Comparison of ENCODE assay signal across 11 mouse cellular contexts in genomic region chr9:41479854-41480749, GRCm38 (mm10).
DNase-seq lines count a peak whose midpoint lies in the region; ATAC-seq and TF ChIP-seq lines count a peak whose summit lies in the region.
"Had no signal": no experiment of that assay in that cellular context is flagged by ENCODE, and none has a peak within 500 bp of the region (broad histone marks: within the 10 kb centered on the region; RNA-seq: fewer than 3 reads in every experiment).

No protein-coding gene starts in this region.

- no peaks in the 10 kb centered on the region for H3K27me3 ChIP-seq in lung, embryonic 14.5 days (ENCODE audit: insufficient read depth, low read length)
- H3K27me3 ChIP-seq in midbrain, embryonic 13.5 days = no peaks in the 10 kb centered on the region
- no peaks in the 10 kb centered on the region for H3K27me3 ChIP-seq in midbrain, embryonic 14.5 days (ENCODE audit: control insufficient read depth, insufficient read depth, low read length)
- H3K27me3 ChIP-seq: forebrain, embryonic 15.5 days; intestine, embryonic 15.5 days; liver, embryonic 15.5 days had no signal

- peak; percentile 12 for DNase-seq in lung, embryonic 14.5 days
- DNase-seq in lung, postnatal 4 days = no peak
- DNase-seq in NIH3T3 (ENCODE audit: low read depth) = peak; percentile 94
- peak; percentile 42 for DNase-seq in adrenal gland, postnatal 25 days
- peak; percentile 19 to 33 for DNase-seq in kidney, postnatal 36 days
- no peak for DNase-seq in midbrain, embryonic 14.5 days
- DNase-seq in cerebellum, postnatal 25 days = no peak

- TF ChIP-seq CTCF in lung, embryonic 14.5 days (IDR thresholded peaks at IDR 0.05; ENCODE audit: low read depth) = no peak

- H3K9ac ChIP-seq in lung, embryonic 14.5 days = no peak overlapping the region
- H3K9ac ChIP-seq in midbrain, embryonic 13.5 days (replicated peaks) = no peak overlapping the region
- no peak overlapping the region for H3K9ac ChIP-seq in midbrain, embryonic 14.5 days (replicated peaks; ENCODE audit: low read length)
- H3K9ac ChIP-seq: forebrain, embryonic 15.5 days; intestine, embryonic 15.5 days; liver, embryonic 15.5 days had no signal

- no peaks in the 10 kb centered on the region for H3K9me3 ChIP-seq in lung, embryonic 14.5 days (ENCODE audit: low read depth, low read length)
- no peaks in the 10 kb centered on the region for H3K9me3 ChIP-seq in midbrain, embryonic 13.5 days
- H3K9me3 ChIP-seq in midbrain, embryonic 14.5 days (ENCODE audit: control insufficient read depth, low read length) = no peaks in the 10 kb centered on the region
- H3K9me3 ChIP-seq: forebrain, embryonic 15.5 days; intestine, embryonic 15.5 days; liver, embryonic 15.5 days had no signal

- no peaks in the 10 kb centered on the region for H3K4me1 ChIP-seq in lung, embryonic 14.5 days (ENCODE audit: insufficient read depth)
- H3K4me1 ChIP-seq in midbrain, embryonic 13.5 days (replicated peaks) = peaks cover 13% of the 10 kb centered on the region
- H3K4me1 ChIP-seq in midbrain, embryonic 14.5 days (ENCODE audit: control insufficient read depth, insufficient read depth, low read length) = peaks cover 1% of the 10 kb centered on the region
- H3K4me1 ChIP-seq: liver, embryonic 15.5 days had no signal

- no peak overlapping the region for H3K27ac ChIP-seq in lung, embryonic 14.5 days (ENCODE audit: low read depth)
- H3K27ac ChIP-seq in midbrain, embryonic 13.5 days = no peak overlapping the region
- H3K27ac ChIP-seq in midbrain, embryonic 14.5 days (replicated peaks; ENCODE audit: low read depth, low read length) = no peak overlapping the region
- H3K27ac ChIP-seq: forebrain, embryonic 15.5 days; intestine, embryonic 15.5 days; liver, embryonic 15.5 days had no signal

- no peak overlapping the region for H3K4me3 ChIP-seq in lung, embryonic 14.5 days (ENCODE audit: low read depth, low read length)
- no peak overlapping the region for H3K4me3 ChIP-seq in midbrain, embryonic 13.5 days (replicated peaks)
- no peak overlapping the region for H3K4me3 ChIP-seq in midbrain, embryonic 14.5 days (replicated peaks; ENCODE audit: low read depth, low read length)
- H3K4me3 ChIP-seq: forebrain, embryonic 15.5 days; intestine, embryonic 15.5 days; liver, embryonic 15.5 days had no signal

- 81% methylated on average over 13 of the region's 13 CpGs for whole genome bisulfite sequencing in lung, embryonic 14.5 days
- 95% methylated on average over 13 of the region's 13 CpGs for WGBS in midbrain, embryonic 13.5 days
- WGBS in midbrain, embryonic 14.5 days = 94% methylated on average over 13 of the region's 13 CpGs

- no peak overlapping the region for H3K4me2 ChIP-seq in lung, embryonic 14.5 days
- H3K4me2 ChIP-seq in midbrain, embryonic 13.5 days (replicated peaks) = no peak overlapping the region
- H3K4me2 ChIP-seq in midbrain, embryonic 14.5 days (ENCODE audit: low read length) = no peak overlapping the region
- H3K4me2 ChIP-seq: forebrain, embryonic 15.5 days; intestine, embryonic 15.5 days; liver, embryonic 15.5 days had no signal

- ATAC-seq in lung, embryonic 14.5 days (ENCODE audit: insufficient read depth) = no peak
- no peak for ATAC-seq in midbrain, embryonic 13.5 days
- no peak for ATAC-seq in midbrain, embryonic 14.5 days (ENCODE audit: low FRiP score, low TSS enrichment)
- ATAC-seq: forebrain, embryonic 15.5 days; intestine, embryonic 15.5 days had no signal

- no peaks in the 10 kb centered on the region for H3K36me3 ChIP-seq in lung, embryonic 14.5 days (ENCODE audit: insufficient read depth)
- H3K36me3 ChIP-seq in midbrain, embryonic 13.5 days = peaks cover 6% of the 10 kb centered on the region
- peaks cover 5% of the 10 kb centered on the region; the same call in 1 of the 2 replicates for H3K36me3 ChIP-seq in midbrain, embryonic 14.5 days (ENCODE audit: control insufficient read depth, insufficient read depth, low read length)
- H3K36me3 ChIP-seq: forebrain, embryonic 15.5 days; intestine, embryonic 15.5 days; liver, embryonic 15.5 days had no signal

Comparison
In these comparisons a context has a peak if more than half of its experiments do, and no peak if none do; other contexts are left out.
1. DNase-seq: peak in lung, embryonic 14.5 days (single experiment), NIH3T3 (single experiment), adrenal gland, postnatal 25 days (single experiment) and kidney, postnatal 36 days (2 of 2); none in lung, postnatal 4 days (0 of 2), midbrain, embryonic 14.5 days (single experiment) and cerebellum, postnatal 25 days (0 of 2).